Mouse (Mus musculus): ENCODE measurements around the gene Snx4. TPM values are rescaled to one million over a fixed set of nuclear protein-coding genes. Genes with fewer than 3 reads are reported as not detected.

Snx4 gene
- total and polyA plus RNA-seq, 3 experiments, result 33.2 to 56.3 (median 47.0) TPM

DNA sequence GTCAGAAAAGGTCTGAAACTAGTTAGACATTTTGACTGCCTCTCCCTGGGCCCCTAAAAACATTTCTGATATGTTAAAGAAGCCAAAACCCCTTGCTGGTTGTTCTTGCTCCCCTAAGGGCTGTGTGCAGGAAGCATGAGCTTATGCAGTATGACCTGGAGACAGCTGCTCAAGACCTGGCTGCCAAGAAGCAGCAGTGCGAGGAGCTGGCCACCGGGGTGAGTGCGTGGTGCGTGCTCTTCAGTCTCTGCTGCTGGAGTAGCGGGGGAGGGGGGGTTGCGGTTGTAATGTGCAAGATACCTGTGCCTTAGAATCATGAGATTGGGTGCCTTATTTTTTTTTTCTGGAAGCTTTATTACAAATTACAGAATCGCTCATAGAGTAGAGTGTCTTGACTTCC lies 38.7 kb downstream of the Snx4 start:
- Histone ChIP-seq H3K27me3 (ENCODE audit: insufficient read depth, low read length) (no peaks in the 10 kb centered on the region), H3K4me3 (ENCODE audit: low read depth, low read length) (no peak overlapping the region), H3K36me3 (replicated peaks) (peaks cover 87% of the 10 kb centered on the region), H3K9me3 (replicated peaks) (peaks cover 7% of the 10 kb centered on the region), H3K4me1 (ENCODE audit: insufficient read depth, low read depth, low read length) (peaks cover 7% of the 10 kb centered on the region; the same call in 1 of the 2 replicates)
- DNase-seq (ENCODE audit: low spot score) (no peak), ATAC-seq (ENCODE audit: extremely low read depth, insufficient number of reproducible peaks, low FRiP score, poor library complexity, severe bottlenecking) (no peak)
- TF ChIP-seq GATA1 (IDR thresholded peaks at IDR 0.05; ENCODE audit: borderline replicate concordance, low read length), result no peak
- TF ChIP-seq TAL1 (conservative IDR thresholded peaks at IDR 0.05; ENCODE audit: low read depth, low read length), result no peak
- no peak for TF ChIP-seq CTCF (IDR thresholded peaks at IDR 0.05; ENCODE audit: low read depth, low read length)
- TF ChIP-seq GATA2 (IDR thresholded peaks at IDR 0.05; ENCODE audit: borderline replicate concordance, low read depth, low read length), result no peak
- no peak for TF ChIP-seq POLR2AphosphoS5 (IDR thresholded peaks at IDR 0.05; ENCODE audit: insufficient replicate concordance, low read depth, low read length)

DNA sequence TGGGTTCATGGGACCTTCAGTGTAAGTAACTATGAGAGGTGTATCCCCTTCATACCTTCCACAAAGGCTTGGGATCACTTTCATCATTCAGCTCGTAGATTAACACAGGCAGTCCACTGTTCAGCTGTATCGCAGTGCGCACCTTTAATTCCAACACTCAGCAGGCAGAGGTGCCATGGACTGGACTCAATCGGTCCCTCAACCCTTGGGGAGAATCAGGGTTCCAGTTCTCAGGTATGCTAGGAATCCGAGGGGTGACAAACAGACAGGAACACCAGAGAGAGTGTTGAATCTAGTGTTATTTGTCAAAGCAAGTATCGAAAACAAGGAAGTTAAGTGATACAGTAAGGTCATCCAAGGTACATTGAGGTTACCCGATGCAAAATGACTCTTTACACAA lies 41.0 kb downstream of the Snx4 start:
- Histone ChIP-seq H3K9me3 (replicated peaks) (peaks cover 7% of the 10 kb centered on the region), H3K4me1 (ENCODE audit: insufficient read depth, low read depth, low read length) (peaks cover 11% of the 10 kb centered on the region), H3K4me3 (ENCODE audit: low read depth, low read length) (no peak overlapping the region), H3K36me3 (replicated peaks) (peaks cover 83% of the 10 kb centered on the region), H3K27me3 (ENCODE audit: insufficient read depth, low read length) (no peaks in the 10 kb centered on the region)
- DNase-seq (ENCODE audit: low spot score), result no peak
- no peak for ATAC-seq (ENCODE audit: extremely low read depth, insufficient number of reproducible peaks, low FRiP score, poor library complexity, severe bottlenecking)
- TF ChIP-seq POLR2AphosphoS5 (IDR thresholded peaks at IDR 0.05; ENCODE audit: insufficient replicate concordance, low read depth, low read length) (no peak), CTCF (IDR thresholded peaks at IDR 0.05; ENCODE audit: low read depth, low read length) (no peak), GATA2 (IDR thresholded peaks at IDR 0.05; ENCODE audit: borderline replicate concordance, low read depth, low read length) (no peak), TAL1 (conservative IDR thresholded peaks at IDR 0.05; ENCODE audit: low read depth, low read length) (no peak), GATA1 (IDR thresholded peaks at IDR 0.05; ENCODE audit: borderline replicate concordance, low read length) (no peak)

DNA sequence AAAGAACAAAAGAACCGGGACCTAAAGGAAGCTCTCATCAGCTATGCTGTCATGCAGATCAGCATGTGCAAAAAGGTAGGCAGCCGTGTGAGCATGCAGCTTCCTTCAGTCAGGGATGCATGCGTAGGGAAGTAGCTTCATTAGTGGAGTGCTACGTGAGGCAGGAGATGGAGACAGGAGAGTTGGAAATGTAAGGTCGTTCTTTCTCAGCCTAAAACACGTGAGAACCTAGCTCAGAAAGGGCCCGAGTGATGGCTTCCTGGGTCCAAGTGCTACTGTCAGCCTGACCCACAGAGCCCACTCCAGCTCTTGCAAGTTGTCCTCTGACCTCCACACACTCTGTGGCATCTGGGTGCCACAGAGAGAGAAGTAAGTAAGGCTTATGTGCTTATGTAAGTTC lies 43.4 kb downstream of the Snx4 start:
- ATAC-seq (ENCODE audit: extremely low read depth, insufficient number of reproducible peaks, low FRiP score, poor library complexity, severe bottlenecking) (no peak), DNase-seq (ENCODE audit: low spot score) (no peak)
- peaks cover 7% of the 10 kb centered on the region for H3K9me3 ChIP-seq (replicated peaks)
- H3K36me3 ChIP-seq (replicated peaks), result peaks cover 76% of the 10 kb centered on the region
- TF ChIP-seq CTCF (IDR thresholded peaks at IDR 0.05; ENCODE audit: low read depth, low read length) (no peak), TAL1 (conservative IDR thresholded peaks at IDR 0.05; ENCODE audit: low read depth, low read length) (no peak)
- peaks cover 7% of the 10 kb centered on the region for H3K4me1 ChIP-seq (ENCODE audit: insufficient read depth, low read depth, low read length)
- H3K27me3 ChIP-seq (ENCODE audit: insufficient read depth, low read length), result no peaks in the 10 kb centered on the region
- no peak overlapping the region for H3K4me3 ChIP-seq (ENCODE audit: low read depth, low read length)

DNA sequence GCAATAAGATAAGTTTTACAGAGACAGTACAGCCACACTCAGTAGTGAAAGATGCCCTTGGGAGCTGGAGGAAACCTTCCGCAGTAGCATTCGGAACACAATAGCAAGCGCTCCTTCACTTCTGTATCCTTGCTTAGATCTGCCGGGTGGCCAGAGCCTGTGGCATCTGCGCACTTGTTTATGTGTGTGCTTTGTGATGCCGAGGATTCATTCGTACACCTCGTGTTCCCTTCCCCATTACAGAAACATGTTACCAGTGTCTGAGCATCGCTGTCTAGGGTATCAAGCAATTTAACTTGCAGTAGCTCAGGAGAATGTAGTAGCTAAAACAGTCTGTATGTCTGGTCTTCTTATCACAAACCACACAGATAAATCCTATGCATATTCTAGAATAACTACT lies 44.1 kb downstream of the Snx4 start:
- Histone ChIP-seq H3K4me1 (ENCODE audit: insufficient read depth, low read depth, low read length) (peaks cover 7% of the 10 kb centered on the region), H3K27me3 (ENCODE audit: insufficient read depth, low read length) (no peaks in the 10 kb centered on the region), H3K36me3 (replicated peaks) (peaks cover 76% of the 10 kb centered on the region), H3K9me3 (replicated peaks) (peaks cover 7% of the 10 kb centered on the region), H3K4me3 (ENCODE audit: low read depth, low read length) (no peak overlapping the region)
- TF ChIP-seq TAL1 (conservative IDR thresholded peaks at IDR 0.05; ENCODE audit: low read depth, low read length) (no peak), CTCF (IDR thresholded peaks at IDR 0.05; ENCODE audit: low read depth, low read length) (no peak), POLR2AphosphoS5 (IDR thresholded peaks at IDR 0.05; ENCODE audit: insufficient replicate concordance, low read depth, low read length) (no peak)
- no peak for DNase-seq (ENCODE audit: low spot score)
- no peak for ATAC-seq (ENCODE audit: extremely low read depth, insufficient number of reproducible peaks, low FRiP score, poor library complexity, severe bottlenecking)

DNA sequence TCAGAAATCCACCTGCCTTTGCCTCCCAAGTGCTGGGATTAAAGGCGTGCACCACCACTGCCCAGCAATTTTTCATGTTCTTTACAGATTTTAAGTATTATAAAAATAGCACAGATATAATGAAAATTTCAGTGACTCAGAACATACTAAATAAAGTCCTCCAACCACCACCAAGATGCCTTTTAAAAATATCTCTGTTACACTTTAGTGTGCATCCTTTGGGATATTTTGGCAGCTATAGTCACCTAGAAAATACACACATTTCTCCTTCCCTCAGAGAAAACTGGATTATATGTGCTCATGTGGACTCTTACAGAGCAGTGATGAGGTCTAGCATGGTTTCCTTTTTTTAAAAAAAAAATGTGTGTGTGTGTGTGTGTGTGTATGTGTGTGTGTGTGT lies 46.3 kb downstream of the Snx4 start:
- H3K4me3 ChIP-seq (ENCODE audit: low read depth, low read length), result no peak overlapping the region
- ATAC-seq (ENCODE audit: extremely low read depth, insufficient number of reproducible peaks, low FRiP score, poor library complexity, severe bottlenecking), result no peak
- peaks cover 7% of the 10 kb centered on the region for H3K4me1 ChIP-seq (ENCODE audit: insufficient read depth, low read depth, low read length)
- TF ChIP-seq TAL1 (conservative IDR thresholded peaks at IDR 0.05; ENCODE audit: low read depth, low read length) (no peak), GATA1 (IDR thresholded peaks at IDR 0.05; ENCODE audit: borderline replicate concordance, low read length) (no peak), GATA2 (IDR thresholded peaks at IDR 0.05; ENCODE audit: borderline replicate concordance, low read depth, low read length) (no peak), CTCF (IDR thresholded peaks at IDR 0.05; ENCODE audit: low read depth, low read length) (no peak), POLR2AphosphoS5 (IDR thresholded peaks at IDR 0.05; ENCODE audit: insufficient replicate concordance, low read depth, low read length) (no peak)
- H3K27me3 ChIP-seq (ENCODE audit: insufficient read depth, low read length), result no peaks in the 10 kb centered on the region
- DNase-seq (ENCODE audit: low spot score), result no peak
- no peaks in the 10 kb centered on the region for H3K9me3 ChIP-seq (replicated peaks)
- peaks cover 63% of the 10 kb centered on the region for H3K36me3 ChIP-seq (replicated peaks)

GRCm38 (mm10) chr16:33306633-33307070 lies 55.4 kb downstream of the Snx4 start:
- Histone ChIP-seq H3K9me3 (replicated peaks) (no peaks in the 10 kb centered on the region), H3K4me3 (ENCODE audit: low read depth, low read length) (no peak overlapping the region), H3K36me3 (replicated peaks) (peaks cover 29% of the 10 kb centered on the region), H3K27me3 (ENCODE audit: insufficient read depth, low read length) (peaks cover 10% of the 10 kb centered on the region; the same call in 1 of the 2 replicates), H3K4me1 (ENCODE audit: insufficient read depth, low read depth, low read length) (no peaks in the 10 kb centered on the region; the same call in 1 of the 2 replicates)
- ATAC-seq (ENCODE audit: extremely low read depth, insufficient number of reproducible peaks, low FRiP score, poor library complexity, severe bottlenecking), result peak; percentile 34; the same call in 1 of the 2 replicates
- TF ChIP-seq TAL1 (conservative IDR thresholded peaks at IDR 0.05; ENCODE audit: low read depth, low read length), result no peak
- TF ChIP-seq CTCF (IDR thresholded peaks at IDR 0.05; ENCODE audit: low read depth, low read length), result peak; percentile 83
- peak; percentile 70 for DNase-seq (ENCODE audit: low spot score)

GRCm38 (mm10) chr16:33307761-33308160 lies 56.5 kb downstream of the Snx4 start:
- Histone ChIP-seq H3K4me1 (ENCODE audit: insufficient read depth, low read depth, low read length) (no peaks in the 10 kb centered on the region; the same call in 1 of the 2 replicates), H3K9me3 (replicated peaks) (no peaks in the 10 kb centered on the region), H3K4me3 (ENCODE audit: low read depth, low read length) (no peak overlapping the region), H3K36me3 (replicated peaks) (peaks cover 27% of the 10 kb centered on the region), H3K27me3 (ENCODE audit: insufficient read depth, low read length) (peaks cover 10% of the 10 kb centered on the region; the same call in 1 of the 2 replicates)
- DNase-seq (ENCODE audit: low spot score) (no peak), ATAC-seq (ENCODE audit: extremely low read depth, insufficient number of reproducible peaks, low FRiP score, poor library complexity, severe bottlenecking) (no peak)
- TF ChIP-seq POLR2AphosphoS5 (IDR thresholded peaks at IDR 0.05; ENCODE audit: insufficient replicate concordance, low read depth, low read length) (no peak), GATA2 (IDR thresholded peaks at IDR 0.05; ENCODE audit: borderline replicate concordance, low read depth, low read length) (no peak), GATA1 (IDR thresholded peaks at IDR 0.05; ENCODE audit: borderline replicate concordance, low read length) (no peak), CTCF (IDR thresholded peaks at IDR 0.05; ENCODE audit: low read depth, low read length) (no peak), TAL1 (conservative IDR thresholded peaks at IDR 0.05; ENCODE audit: low read depth, low read length) (no peak)
